Mouse (Mus musculus) adrenal gland, adult 2 months (tissue): ENCODE results near the gene St6galnac4. TPM values are rescaled to one million over a fixed set of nuclear protein-coding genes. Genes with fewer than 3 reads are reported as not detected.

Experiments
- polyA plus RNA-seq: library from polyadenylated mRNA; depleted of rRNA; stranded (reverse); fragments of >200 nt; gene quantifications from 2 replicates; pipeline ENCODE4 v1.2.3, GENCODE M21; 2012; rRNA removed
- total RNA-seq, 2 experiments: library from RNA; stranded (reverse); gene quantifications; 2 replicates each; pipeline ENCODE4 v1.2.3; 2021

St6galnac4 gene
- total and polyA plus RNA-seq, 3 experiments: 5.6 to 15.4 (median 14.5) TPM

Other genes with a start within 250 kb of the St6galnac4 start
- 10 to 100 TPM; 54.0 to 94.0 TPM for gene Ciz1, start 234.8 kb upstream of the St6galnac4 start, total RNA-seq
- 290 and 303 TPM in 2 replicates for gene Ciz1, start 234.8 kb upstream of the St6galnac4 start, polyA plus RNA-seq
- gene Dnm1, start 233.8 kb upstream of the St6galnac4 start, total RNA-seq: 10 to 100 TPM; 15.8 to 22.5 TPM
- gene Dnm1, start 233.8 kb upstream of the St6galnac4 start, polyA plus RNA-seq: 114 and 144 TPM in 2 replicates
- 100 to 1,000 TPM; 152 to 167 TPM for gene 1110008P14Rik, start 205.2 kb upstream of the St6galnac4 start, total RNA-seq
- gene 1110008P14Rik, start 205.2 kb upstream of the St6galnac4 start, polyA plus RNA-seq: 1,060 and 1,061 TPM in 2 replicates
- gene Lcn2, start 198.8 kb upstream of the St6galnac4 start, total RNA-seq: 1 to 10 TPM; 2.2 to 2.8 TPM
- gene Lcn2, start 198.8 kb upstream of the St6galnac4 start, polyA plus RNA-seq: 0.45 and 2.1 TPM in 2 replicates
- 10 to 100 TPM; 55.3 to 69.6 TPM for gene Ptges2, start 191.2 kb upstream of the St6galnac4 start, total RNA-seq
- gene Ptges2, start 191.2 kb upstream of the St6galnac4 start, polyA plus RNA-seq: 35.6 and 50.7 TPM in 2 replicates
- 1 to 10 TPM; 5.1 to 5.9 TPM for gene Naif1, start 136.6 kb upstream of the St6galnac4 start, total RNA-seq
- 6.1 and 6.6 TPM in 2 replicates for gene Naif1, start 136.6 kb upstream of the St6galnac4 start, polyA plus RNA-seq
- 10 to 100 TPM; 34.0 to 79.5 TPM for gene Slc25a25, start 135.7 kb upstream of the St6galnac4 start, total RNA-seq
- gene Slc25a25, start 135.7 kb upstream of the St6galnac4 start, polyA plus RNA-seq: 35.2 and 36.8 TPM in 2 replicates
- gene Fam102a, start 51.8 kb upstream of the St6galnac4 start, total RNA-seq: 10 to 100 TPM; 37.1 to 40.8 TPM
- gene Fam102a, start 51.8 kb upstream of the St6galnac4 start, polyA plus RNA-seq: 40.2 and 43.1 TPM in 2 replicates
- 10 to 100 TPM; 52.7 to 67.4 TPM for gene Dpm2, start 16.2 kb upstream of the St6galnac4 start, total RNA-seq
- 160 and 165 TPM in 2 replicates for gene Dpm2, start 16.2 kb upstream of the St6galnac4 start, polyA plus RNA-seq
- gene Pip5kl1, start 12.3 kb upstream of the St6galnac4 start, total RNA-seq: under 1 TPM in 1 of 2 experiments, not detected in 1; 0.29 TPM
- 0.10 TPM in 1 of 2 replicates, not detected in the other for gene Pip5kl1, start 12.3 kb upstream of the St6galnac4 start, polyA plus RNA-seq
- gene 9430097D07Rik, start 11.4 kb upstream of the St6galnac4 start, total RNA-seq: not detected
- not detected in 2 replicates for gene 9430097D07Rik, start 11.4 kb upstream of the St6galnac4 start, polyA plus RNA-seq
- 10 to 100 TPM; 55.2 to 55.6 TPM for gene St6galnac6, start 12.6 kb downstream of the St6galnac4 start, total RNA-seq
- 115 and 122 TPM in 2 replicates for gene St6galnac6, start 12.6 kb downstream of the St6galnac4 start, polyA plus RNA-seq
- gene Ak1, start 34.7 kb downstream of the St6galnac4 start, total RNA-seq: 10 to 100 TPM; 40.6 to 59.0 TPM
- 66.6 and 67.7 TPM in 2 replicates for gene Ak1, start 34.7 kb downstream of the St6galnac4 start, polyA plus RNA-seq
- 100 to 1,000 TPM; 100 to 128 TPM for gene Eng, start 59.5 kb downstream of the St6galnac4 start, total RNA-seq
- gene Eng, start 59.5 kb downstream of the St6galnac4 start, polyA plus RNA-seq: 266 and 281 TPM in 2 replicates
- gene Fpgs, start 117.0 kb downstream of the St6galnac4 start, total RNA-seq: 10 to 100 TPM in 1 of 2 experiments, 1 to 10 TPM in 1; 7.5 to 13.9 TPM
- 45.7 and 48.2 TPM in 2 replicates for gene Fpgs, start 117.0 kb downstream of the St6galnac4 start, polyA plus RNA-seq
- gene Cdk9, start 126.0 kb downstream of the St6galnac4 start, total RNA-seq: 10 to 100 TPM; 69.7 to 74.7 TPM
- gene Cdk9, start 126.0 kb downstream of the St6galnac4 start, polyA plus RNA-seq: 131 and 132 TPM in 2 replicates
- gene Sh2d3c, start 134.0 kb downstream of the St6galnac4 start, total RNA-seq: 10 to 100 TPM; 11.3 to 19.1 TPM
- 47.0 and 50.8 TPM in 2 replicates for gene Sh2d3c, start 134.0 kb downstream of the St6galnac4 start, polyA plus RNA-seq
- not detected for gene 6330409D20Rik, start 153.9 kb downstream of the St6galnac4 start, total RNA-seq
- gene 6330409D20Rik, start 153.9 kb downstream of the St6galnac4 start, polyA plus RNA-seq: not detected in 2 replicates
- 10 to 100 TPM; 18.7 to 26.5 TPM for gene Tor2a, start 170.1 kb downstream of the St6galnac4 start, total RNA-seq
- 70.6 and 74.0 TPM in 2 replicates for gene Tor2a, start 170.1 kb downstream of the St6galnac4 start, polyA plus RNA-seq
- under 1 TPM; 0.24 to 0.35 TPM for gene Ttc16, start 188.5 kb downstream of the St6galnac4 start, total RNA-seq
- 0.31 and 0.37 TPM in 2 replicates for gene Ttc16, start 188.5 kb downstream of the St6galnac4 start, polyA plus RNA-seq
- gene Ptrh1, start 188.7 kb downstream of the St6galnac4 start, total RNA-seq: 10 to 100 TPM in 1 of 2 experiments, 1 to 10 TPM in 1; 4.0 to 14.3 TPM
- gene Ptrh1, start 188.7 kb downstream of the St6galnac4 start, polyA plus RNA-seq: 5.0 and 6.3 TPM in 2 replicates
- not detected for gene Cfap157, start 197.3 kb downstream of the St6galnac4 start, total RNA-seq
- not detected in 2 replicates for gene Cfap157, start 197.3 kb downstream of the St6galnac4 start, polyA plus RNA-seq